Mouse (Mus musculus) heart, postnatal 0 days (tissue): ENCODE measurements around the gene Card6. TPM values are rescaled to one million over a fixed set of nuclear protein-coding genes. Genes with fewer than 3 reads are reported as not detected.

Experiments used
- ATAC-seq: fragments of 200-750 bp; cut with Nextera tagmentation; 2 replicates; pipeline ENCODE4 v1.8.0; 2017; ENCODE audit warnings: low read depth, moderate number of reproducible peaks, moderate library complexity; ENCODE audit not compliant: insufficient read depth
- DNase-seq: peaks from one replicate; pipeline ENCODE4 v3.0.0-alpha.2; 2016; ENCODE audit warnings: low spot score
- H3K27ac ChIP-seq: fragments of 300-500 bp; sonication (generic); 2 replicates; pipeline ENCODE4 v1.5.1; 2014; ENCODE audit warnings: low read depth, mild to moderate bottlenecking
- H3K27me3 ChIP-seq: fragments of 300-500 bp; sonication (generic); 2 replicates; pipeline ENCODE4 v1.6.1; 2014; ENCODE audit warnings: low read length, mixed read lengths; ENCODE audit not compliant: control insufficient read depth, insufficient read depth
- H3K36me3 ChIP-seq: fragments of 300-500 bp; sonication (generic); replicated peaks from 2 replicates; pipeline ENCODE4 v1.6.1; 2014; ENCODE audit warnings: low read length, mixed read lengths; ENCODE audit not compliant: control insufficient read depth, insufficient read depth
- H3K4me1 ChIP-seq: fragments of 300-500 bp; sonication (generic); 2 replicates; pipeline ENCODE4 v1.6.1; 2014; ENCODE audit warnings: antibody characterized with exemption; ENCODE audit not compliant: control insufficient read depth, insufficient read depth
- H3K4me2 ChIP-seq: fragments of 300-500 bp; sonication (generic); 2 replicates; pipeline ENCODE4 v1.6.1; 2014; ENCODE audit warnings: low read depth, mild to moderate bottlenecking, low read length, moderate library complexity
- H3K4me3 ChIP-seq: fragments of 300-500 bp; sonication (generic); 2 replicates; pipeline ENCODE4 v1.5.1; 2014; ENCODE audit warnings: low read depth, low read length
- H3K9ac ChIP-seq: fragments of 300-500 bp; sonication (generic); replicated peaks from 2 replicates; pipeline ENCODE4 v1.6.1; 2014; ENCODE audit warnings: low read depth, low read length, mixed read lengths
- H3K9me3 ChIP-seq: fragments of 300-500 bp; sonication (generic); replicated peaks from 2 replicates; pipeline ENCODE4 v1.6.1; 2016; ENCODE audit warnings: low read length; ENCODE audit not compliant: control insufficient read depth
- CTCF ChIP-seq: IDR thresholded peaks from 2 replicates; pipeline ENCODE4 v1.5.1; 2016; ENCODE audit warnings: antibody characterized with exemption, control low read depth, low read depth
- EP300 ChIP-seq: IDR thresholded peaks from 2 replicates; pipeline ENCODE4 v1.6.1; 2016; ENCODE audit warnings: antibody characterized with exemption, low read depth
- WGBS: fragments of 180-500 bp; shearing (Covaris S2); extraction: QIAGEN DNeasy Blood & Tissue Kit; methylation state at CpG from one replicate; pipeline ENCODE4 v1.1.7; 2014; 5-methylcytosine and 5-hydroxymethylcytosine counted together
- polyA plus RNA-seq: library from polyadenylated mRNA; unstranded; fragments of >200 nt; fragmentation: Nextera tagmentation; extraction: Ambion mirVana; gene quantifications from 2 replicates; pipeline ENCODE4 v1.2.1, GENCODE M21; 2015
- total RNA-seq: library from RNA; depleted of rRNA; stranded (reverse); fragments of >200 nt; gene quantifications from 2 replicates; pipeline ENCODE4 v1.2.3, GENCODE M21; 2014; ENCODE audit warnings: low replicate concordance

Card6 gene
- total and polyA plus RNA-seq, 2 experiments from 2014 or later = 1.7 to 1.8 TPM

DNA sequence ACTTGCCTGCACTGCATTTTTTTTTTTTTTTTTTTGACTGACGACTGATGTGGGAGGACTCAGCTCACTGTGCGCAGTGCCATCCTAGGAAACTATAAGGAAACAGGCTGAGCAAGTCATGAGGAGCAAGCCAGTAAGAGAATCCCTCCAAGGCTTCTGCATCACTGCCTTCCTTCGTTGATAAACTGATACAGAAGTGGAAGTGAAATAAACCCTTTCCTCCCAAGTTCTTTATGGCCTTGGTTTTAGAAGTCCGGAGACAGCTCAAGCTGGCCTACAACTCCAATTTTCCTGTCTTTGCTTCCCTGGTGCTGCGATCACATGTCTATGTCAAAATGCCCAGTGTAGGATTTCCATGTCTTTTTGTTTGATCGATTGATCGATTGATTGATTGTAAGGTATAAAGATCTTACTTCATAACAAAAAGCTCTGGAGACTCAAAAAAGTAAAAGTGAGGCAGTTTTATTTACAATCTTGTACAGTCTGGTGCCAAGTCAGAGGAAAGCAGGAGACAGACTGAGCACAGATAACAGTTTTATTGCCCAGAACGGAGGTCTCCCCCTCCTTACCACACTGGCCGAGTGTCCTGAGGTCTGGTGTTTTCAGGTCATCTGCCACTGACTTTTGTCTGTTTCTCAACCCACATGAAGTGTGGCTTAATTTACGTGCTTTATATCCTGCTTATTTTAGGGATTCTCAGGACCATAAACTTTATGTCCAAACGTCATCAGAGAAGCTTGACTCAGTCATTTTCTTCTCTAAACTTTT lies 12.6 kb downstream of the Card6 start:
- no peak overlapping the region for H3K27ac ChIP-seq
- no peaks in the 10 kb centered on the region for H3K27me3 ChIP-seq
- no peak overlapping the region for H3K4me3 ChIP-seq
- WGBS = 79% methylated on average over 11 of the region's 11 CpGs
- peaks cover 10% of the 10 kb centered on the region for H3K36me3 ChIP-seq
- no peak overlapping the region for H3K9ac ChIP-seq
- H3K9me3 ChIP-seq = no peaks in the 10 kb centered on the region
- ATAC-seq (no peak), DNase-seq (no peak)
- H3K4me1 ChIP-seq = no peaks in the 10 kb centered on the region
- no peak overlapping the region for H3K4me2 ChIP-seq
- TF ChIP-seq EP300 (no peak), CTCF (no peak)

DNA sequence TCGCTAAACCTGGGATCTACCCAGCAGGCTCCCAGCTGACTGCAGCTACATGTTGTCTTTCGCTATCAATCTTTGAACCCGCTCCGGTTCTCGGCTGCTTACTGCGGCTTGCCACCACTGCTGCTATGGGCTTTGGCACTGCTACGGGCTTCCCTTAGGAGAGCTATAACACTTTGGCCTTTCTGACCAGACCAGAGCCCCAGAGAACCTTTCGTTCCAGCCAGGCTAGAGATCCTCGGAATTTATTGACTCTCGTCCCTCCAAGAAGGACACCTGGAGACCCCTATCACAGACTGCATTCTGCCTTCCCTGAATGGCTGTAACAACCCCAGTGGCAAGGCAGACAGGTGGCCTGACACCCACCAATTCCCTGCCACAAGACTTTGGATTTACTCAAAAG lies 18.2 kb downstream of the Card6 start:
- Histone ChIP-seq H3K27ac (no peak overlapping the region), H3K4me3 (no peak overlapping the region), H3K36me3 (no peaks in the 10 kb centered on the region), H3K4me2 (no peak overlapping the region), H3K9me3 (no peaks in the 10 kb centered on the region), H3K4me1 (no peaks in the 10 kb centered on the region), H3K9ac (no peak overlapping the region), H3K27me3 (no peaks in the 10 kb centered on the region)
- ATAC-seq = no peak
- TF ChIP-seq CTCF (no peak), EP300 (no peak)
- no peak for DNase-seq
- 89% methylated on average over 10 of the region's 10 CpGs for WGBS

DNA sequence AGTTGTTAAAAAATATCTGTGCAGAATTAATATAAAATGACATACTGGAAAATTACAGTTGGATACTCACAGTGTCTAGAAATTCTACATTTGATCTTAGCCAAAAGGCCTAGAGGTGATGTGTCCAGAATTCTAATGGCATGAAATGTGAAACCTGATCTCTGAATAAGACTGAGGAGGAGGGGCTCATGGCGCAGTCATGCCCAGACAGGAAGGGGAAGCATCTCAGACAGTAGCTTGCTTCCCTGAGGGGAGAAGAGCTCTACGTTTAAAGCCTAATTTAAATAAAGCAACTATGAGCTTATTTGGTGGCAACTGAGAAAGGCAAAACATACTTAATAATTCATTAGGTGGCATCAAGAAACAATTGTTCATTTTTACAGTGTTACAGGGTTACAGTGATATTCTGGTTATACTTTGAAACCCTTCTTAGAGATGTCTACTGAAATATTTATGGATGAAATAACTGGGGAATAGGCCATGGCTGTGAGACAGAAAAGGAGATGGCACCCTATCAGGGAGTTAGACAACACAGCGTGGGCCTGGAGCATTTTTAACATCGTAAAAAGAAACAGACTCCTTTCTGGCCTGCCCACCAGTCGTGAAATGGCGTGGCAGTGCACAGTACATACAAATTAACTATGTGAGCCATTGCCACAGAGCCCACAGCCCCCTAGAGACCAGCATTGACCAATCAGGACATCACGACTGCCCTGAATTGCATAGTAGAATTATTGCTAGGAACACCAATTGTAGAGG lies 19.3 kb downstream of the Card6 start:
- H3K4me2 ChIP-seq = no peak overlapping the region
- ATAC-seq (no peak), DNase-seq (no peak)
- H3K27ac ChIP-seq = no peak overlapping the region
- H3K4me1 ChIP-seq = no peaks in the 10 kb centered on the region
- no peaks in the 10 kb centered on the region for H3K9me3 ChIP-seq
- no peaks in the 10 kb centered on the region for H3K36me3 ChIP-seq
- no peak overlapping the region for H3K4me3 ChIP-seq
- H3K9ac ChIP-seq = no peak overlapping the region
- WGBS = 71% methylated on average over 7 of the region's 7 CpGs
- TF ChIP-seq CTCF (no peak), EP300 (no peak)
- no peaks in the 10 kb centered on the region for H3K27me3 ChIP-seq

DNA sequence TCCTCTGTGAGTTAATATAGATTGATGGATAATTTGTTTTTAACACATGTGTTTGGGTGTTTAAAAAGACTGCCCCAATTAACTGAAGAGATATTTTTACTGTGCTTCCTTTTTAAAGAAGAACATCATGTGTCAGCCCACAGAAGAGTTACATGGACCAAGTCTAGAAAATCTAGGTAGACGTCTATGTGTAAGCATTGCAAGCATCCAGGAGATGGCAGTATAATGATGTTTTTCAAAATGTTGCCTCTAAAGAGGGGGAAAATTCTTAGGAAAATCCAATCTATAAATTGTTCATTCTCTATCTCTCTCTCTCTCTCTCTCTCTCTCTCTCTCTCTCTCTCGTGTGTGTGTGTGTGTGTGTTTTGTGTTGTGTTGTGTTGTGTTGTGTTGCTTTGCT lies 22.2 kb downstream of the Card6 start:
- TF ChIP-seq CTCF = peak; percentile 55
- no peak for TF ChIP-seq EP300
- Histone ChIP-seq H3K9me3 (no peaks in the 10 kb centered on the region), H3K36me3 (no peaks in the 10 kb centered on the region), H3K9ac (no peak overlapping the region), H3K4me2 (no peak overlapping the region), H3K27ac (no peak overlapping the region), H3K4me1 (no peaks in the 10 kb centered on the region), H3K27me3 (no peaks in the 10 kb centered on the region), H3K4me3 (no peak overlapping the region)
- no peak for ATAC-seq
- DNase-seq = no peak
- 13% methylated on average over 2 of the region's 2 CpGs for WGBS

DNA sequence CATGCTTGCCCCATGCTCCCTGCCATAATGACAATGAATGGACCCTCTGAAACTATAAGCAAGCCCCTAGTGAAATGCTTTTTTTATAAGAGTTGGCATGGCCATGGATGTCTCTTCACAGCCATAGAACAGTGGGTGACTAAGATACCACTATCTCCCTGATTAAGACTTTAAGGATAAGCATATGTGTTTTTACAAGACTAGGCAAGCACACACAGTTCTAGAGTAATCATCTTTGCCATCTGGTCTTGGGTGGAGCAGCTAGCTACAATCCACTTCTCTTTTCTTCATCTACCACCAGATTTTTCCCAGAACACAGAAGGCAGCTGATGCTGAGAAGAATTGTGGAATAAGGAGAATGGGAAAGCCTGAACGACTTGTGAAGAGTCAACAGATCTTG lies 27.1 kb downstream of the Card6 start:
- no peaks in the 10 kb centered on the region for H3K4me1 ChIP-seq
- H3K9me3 ChIP-seq = no peaks in the 10 kb centered on the region
- H3K9ac ChIP-seq = no peak overlapping the region
- no peaks in the 10 kb centered on the region for H3K36me3 ChIP-seq
- WGBS = 46% methylated on average over 1 of the region's 1 CpGs
- DNase-seq (no peak), ATAC-seq (no peak)
- no peak for TF ChIP-seq CTCF
- TF ChIP-seq EP300 = no peak
- no peak overlapping the region for H3K27ac ChIP-seq
- H3K27me3 ChIP-seq = no peaks in the 10 kb centered on the region
- H3K4me3 ChIP-seq = no peak overlapping the region
- H3K4me2 ChIP-seq = no peak overlapping the region
